Mouse (Mus musculus) kidney, adult 18-20 months (tissue): ENCODE results near the gene Cnpy4.

Experiments used
- DNase-seq: peaks from one replicate; pipeline ENCODE4 v3.0.0; 2021

The Cnpy4 gene

DNA sequence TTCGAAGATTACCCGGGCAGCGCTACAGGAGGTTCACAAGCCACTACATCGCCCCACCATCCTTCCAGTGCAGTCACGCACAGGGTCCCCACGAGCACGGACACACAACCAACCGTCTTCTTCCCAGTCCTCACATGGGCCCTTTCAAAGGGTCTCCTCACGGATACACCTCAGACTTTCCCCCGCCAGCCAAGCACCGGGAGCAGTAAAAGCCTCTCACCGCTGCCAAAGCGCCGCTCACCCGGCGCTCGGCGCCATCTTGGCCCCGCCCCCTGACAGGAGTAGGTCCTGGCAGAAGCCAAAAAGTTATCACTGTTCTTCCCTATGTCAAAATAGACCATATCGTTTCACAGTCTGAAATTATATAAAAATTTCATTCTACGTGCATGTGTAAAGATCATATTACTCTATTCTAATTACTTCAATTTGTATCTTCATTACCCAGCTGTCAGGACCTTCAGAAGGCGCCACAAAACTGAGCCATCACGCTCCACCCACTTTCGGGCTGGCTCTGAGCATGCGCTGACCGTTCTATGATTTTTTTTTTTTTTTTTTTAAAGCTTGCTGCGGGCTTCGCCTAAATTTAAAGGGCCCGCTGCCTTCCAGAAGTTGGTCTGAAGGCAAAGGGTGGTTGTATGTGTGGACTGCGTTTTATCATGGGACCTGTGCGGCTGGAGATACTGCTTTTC, at the start of gene Cnpy4, which contains the start of gene Taf6:
Cnpy4 (plus strand) TSS at position 536 of the 689 bp plus-strand sequence.
Taf6 (minus strand) TSS at position 502 of the 689 bp plus-strand sequence.
- DNase-seq: peak; percentile 86

- DNase-seq: peak; percentile 35
Measured at GRCm38 (mm10) chr5:138137935-138138549, 49.2 kb upstream of the Cnpy4 start.

GRCm38 (mm10) chr5:138138585-138138984, 48.7 kb upstream of the Cnpy4 start:
- no peak for DNase-seq

- no peak for DNase-seq
Measured at GRCm38 (mm10) chr5:138154390-138154789, 32.9 kb upstream of the Cnpy4 start.

DNA sequence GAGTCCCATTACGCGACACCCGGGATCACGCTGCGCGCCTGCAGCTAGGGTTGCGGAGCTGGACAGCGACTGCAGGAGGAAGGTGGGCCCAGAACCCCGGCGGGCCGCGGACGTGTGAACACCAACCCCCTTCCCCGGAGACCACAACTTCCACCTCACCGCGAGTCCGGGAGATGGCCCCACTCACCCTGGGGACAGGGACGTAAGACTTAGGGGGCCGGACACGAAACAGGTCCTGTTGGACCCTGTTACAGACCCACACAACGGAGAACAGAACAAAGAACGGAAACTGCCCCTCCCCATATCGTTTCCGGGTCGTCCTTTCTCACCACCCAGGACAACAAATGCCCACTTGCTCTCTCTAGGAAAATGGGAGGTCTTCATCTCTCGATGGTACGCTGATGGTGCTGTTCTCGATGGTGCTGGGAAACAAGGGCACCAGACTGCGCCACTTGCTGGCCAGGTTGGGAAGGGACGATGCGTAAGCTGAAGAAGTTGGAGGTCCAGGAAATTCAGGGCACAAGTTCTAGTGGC, 31.8 kb upstream of the Cnpy4 start, which contains the start of gene Zfp113:
Zfp113 (minus strand) TSS at position 302 of the 534 bp plus-strand sequence.
- DNase-seq: peak; percentile 87

GRCm38 (mm10) chr5:138160224-138160762, 27.0 kb upstream of the Cnpy4 start:
- DNase-seq: no peak

GRCm38 (mm10) chr5:138160842-138161665, 26.2 kb upstream of the Cnpy4 start, which contains the start of gene Cops6:
Gene Cops6, plus strand, starts transcription at chr5:138161071.
- peak; percentile 94 for DNase-seq

DNA sequence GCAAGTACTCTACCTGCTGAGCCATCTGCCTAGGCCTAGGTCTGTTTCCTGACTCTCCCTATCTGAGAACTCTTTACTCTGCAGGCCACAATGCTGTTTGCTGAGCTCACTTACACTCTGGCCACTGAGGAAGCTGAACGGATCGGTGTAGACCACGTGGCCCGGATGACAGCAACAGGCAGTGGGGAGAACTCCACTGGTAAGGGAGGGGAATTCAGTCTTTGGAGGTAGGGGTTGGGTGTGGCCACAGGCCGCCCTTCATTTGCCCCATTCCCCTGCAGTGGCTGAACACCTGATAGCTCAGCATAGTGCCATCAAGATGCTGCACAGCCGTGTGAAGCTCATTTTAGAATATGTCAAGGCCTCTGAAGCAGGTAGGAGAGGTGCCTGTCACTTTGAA, 24.2 kb upstream of the Cnpy4 start:
- no peak for DNase-seq

- DNase-seq: no peak
Measured at GRCm38 (mm10) chr5:138163610-138164009, 23.7 kb upstream of the Cnpy4 start.

GRCm38 (mm10) chr5:138165594-138165993, 21.7 kb upstream of the Cnpy4 start:
- DNase-seq: no peak

GRCm38 (mm10) chr5:138170936-138171561, 16.2 kb upstream of the Cnpy4 start:
- DNase-seq: peak; percentile 98

- DNase-seq: peak; percentile 99
Measured at GRCm38 (mm10) chr5:138171695-138172491, 15.4 kb upstream of the Cnpy4 start, which contains the start of the genes Ap4m1 and Mcm7. Gene Ap4m1, plus strand, starts transcription at chr5:138172002. Gene Mcm7, minus strand, starts transcription at chr5:138172422.

DNA sequence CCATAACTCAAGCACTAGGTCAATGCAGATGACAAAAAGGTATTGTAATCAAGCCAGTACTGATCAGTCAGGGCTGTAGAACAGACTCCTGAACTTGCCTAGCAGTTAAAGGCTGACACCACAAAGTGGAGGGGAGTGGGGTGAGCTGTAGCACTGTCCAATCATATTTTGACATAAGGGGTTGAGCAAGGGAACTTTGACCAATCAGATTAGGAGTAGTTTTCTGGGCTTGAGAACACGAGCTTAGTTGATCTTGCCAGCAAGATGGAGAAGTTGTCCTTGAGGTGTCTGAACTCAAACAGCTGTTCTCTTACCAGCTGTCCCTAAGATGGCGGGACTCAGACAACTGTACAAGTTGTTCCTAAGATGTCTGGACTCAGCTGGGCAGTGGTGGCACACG, 14.1 kb upstream of the Cnpy4 start:
- DNase-seq: no peak

DNA sequence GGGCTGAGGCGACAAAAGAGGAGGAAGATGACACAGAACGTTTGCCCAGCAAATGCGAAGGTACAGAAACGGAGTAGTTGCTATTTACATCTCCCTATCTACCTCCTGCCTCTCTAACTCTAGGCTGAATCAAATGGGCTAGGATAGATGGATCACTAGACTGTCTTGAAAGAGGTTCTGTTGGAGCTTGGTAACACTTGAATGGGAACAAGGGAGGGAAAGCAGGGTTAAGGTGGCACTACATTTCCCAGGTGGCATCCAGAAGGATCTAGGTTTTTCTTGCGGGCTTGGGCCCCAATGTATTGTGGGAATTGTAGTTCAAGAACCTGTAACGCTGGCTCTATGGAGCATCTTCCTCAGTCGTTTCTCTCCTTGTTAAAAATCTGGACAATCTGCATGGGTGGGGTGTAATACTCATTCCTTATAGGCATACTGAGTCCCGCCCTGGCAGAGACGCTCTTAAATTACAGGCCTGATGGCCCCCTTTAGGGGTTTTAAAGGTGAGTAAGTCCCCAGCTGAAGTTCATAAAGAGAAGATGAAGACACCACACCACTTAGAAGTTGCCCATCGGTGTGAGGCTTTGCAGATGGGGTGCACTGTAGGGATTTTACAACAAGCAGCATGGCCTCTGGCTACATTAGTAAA, 499 bp downstream of the Cnpy4 start:
- DNase-seq: peak; percentile 70

GRCm38 (mm10) chr5:138193771-138194727, 6.8 kb downstream of the Cnpy4 start, which contains the start of gene Mblac1:
Gene Mblac1, plus strand, starts transcription at chr5:138194314.
- peak; percentile 90 for DNase-seq

DNA sequence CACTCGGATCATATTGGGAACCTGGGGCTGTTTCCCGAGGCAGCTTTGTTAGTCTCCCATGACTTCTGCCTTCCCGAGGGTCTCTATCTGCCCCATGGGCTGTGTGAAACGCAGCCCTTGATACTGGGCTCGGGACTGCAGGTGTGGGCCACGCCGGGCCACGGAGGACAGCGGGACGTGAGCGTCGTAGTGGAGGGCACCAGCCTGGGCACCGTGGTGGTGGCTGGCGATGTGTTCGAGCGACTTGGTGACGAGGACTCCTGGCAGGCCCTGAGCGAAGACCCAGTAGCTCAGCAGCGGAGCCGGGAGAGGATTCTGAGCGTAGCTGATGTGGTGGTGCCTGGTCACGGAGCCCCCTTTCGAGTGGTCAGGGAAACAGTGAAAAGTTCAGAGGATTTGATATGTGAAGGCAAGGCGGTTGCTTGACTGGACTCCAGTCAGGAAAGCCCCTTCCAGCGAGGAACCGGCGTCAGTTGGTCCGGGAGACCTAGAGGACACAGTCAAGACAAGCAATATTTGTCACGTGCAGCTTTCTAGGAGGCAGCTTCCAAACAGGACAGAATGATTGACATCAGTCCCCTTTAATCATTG, 7.6 kb downstream of the Cnpy4 start:
- no peak for DNase-seq

GRCm38 (mm10) chr5:138195463-138195862, 8.2 kb downstream of the Cnpy4 start:
- no peak for DNase-seq

GRCm38 (mm10) chr5:138199576-138199975, 12.3 kb downstream of the Cnpy4 start:
- DNase-seq: no peak

DNA sequence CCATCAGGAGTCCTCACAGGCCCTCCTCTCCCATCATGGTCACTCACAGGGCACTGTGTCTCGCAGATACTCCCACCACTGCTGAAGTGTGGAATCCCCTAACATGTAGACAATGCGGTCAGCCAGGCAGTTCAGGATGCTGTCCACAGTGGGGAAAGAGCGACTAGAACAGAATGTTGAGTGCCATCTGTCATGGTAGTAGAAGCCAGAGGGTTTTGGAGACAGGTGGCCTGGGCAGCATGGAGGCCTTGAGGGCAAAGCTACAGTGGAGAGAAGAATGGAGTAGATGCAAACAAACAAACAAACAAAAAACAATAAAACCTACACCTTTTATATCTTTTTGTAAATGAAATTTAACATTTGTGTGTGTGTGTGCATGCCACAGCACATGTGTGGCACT, 14.8 kb downstream of the Cnpy4 start:
- no peak for DNase-seq
